Mouse (Mus musculus) kidney, adult 2 months (tissue): ENCODE data around the gene Camta2. TPM values are rescaled to one million over a fixed set of nuclear protein-coding genes. Genes with fewer than 3 reads are reported as not detected.

ENCODE experiments used
- DNase-seq: peaks from one replicate; pipeline ENCODE4 v3.0.0; 2021
- H3K27ac ChIP-seq: fragments of 200-500 bp; 2 replicates; pipeline ENCODE4 v1.5.1; 2012; ENCODE audit warnings: low read depth, low read length, control low read depth, inconsistent platforms; ENCODE audit not compliant: insufficient read depth
- H3K27me3 ChIP-seq: fragments of 200-500 bp; replicated peaks from 2 replicates; pipeline ENCODE4 v1.6.1; 2012; ENCODE audit warnings: mild to moderate bottlenecking, moderate library complexity, low read length, inconsistent platforms; ENCODE audit not compliant: control insufficient read depth, insufficient read depth
- H3K36me3 ChIP-seq: fragments of 200-500 bp; 2 replicates; pipeline ENCODE4 v1.6.1; 2012; ENCODE audit warnings: mild to moderate bottlenecking, moderate library complexity, low read length, inconsistent platforms; ENCODE audit not compliant: control insufficient read depth, insufficient read depth
- H3K4me1 ChIP-seq: fragments of 200-500 bp; 2 replicates; pipeline ENCODE4 v1.6.1; 2011; ENCODE audit warnings: low read length; ENCODE audit not compliant: control insufficient read depth, insufficient read depth
- H3K4me3 ChIP-seq: fragments of 200-500 bp; 2 replicates; pipeline ENCODE4 v1.5.1; 2011; ENCODE audit warnings: mild to moderate bottlenecking, low read depth, low read length, control low read depth; ENCODE audit not compliant: insufficient read depth
- CTCF ChIP-seq: fragments of 200-500 bp; conservative IDR thresholded peaks from 2 replicates; pipeline ENCODE4 v1.5.1; 2011; ENCODE audit warnings: low read depth, mild to moderate bottlenecking, control low read depth, low read length, moderate library complexity, mixed read lengths; ENCODE audit not compliant: insufficient read depth, insufficient read length
- POLR2A ChIP-seq: fragments of 200-500 bp; IDR thresholded peaks from one replicate; pipeline ENCODE4 v1.6.1; 2011; ENCODE audit warnings: low read depth, low read length, control low read depth
- WGBS: fragments of 180-500 bp; shearing (Covaris S2); methylation state at CpG from one replicate; pipeline ENCODE4 v1.1.7; 2018; 5-methylcytosine and 5-hydroxymethylcytosine counted together
- polyA plus RNA-seq: library from polyadenylated mRNA; depleted of rRNA; stranded (reverse); fragments of >200 nt; gene quantifications from 2 replicates; pipeline ENCODE4 v1.2.3, GENCODE M21; 2012

Gene Camta2
- polyA plus RNA-seq, 1 experiment, result 28.7 TPM

DNA sequence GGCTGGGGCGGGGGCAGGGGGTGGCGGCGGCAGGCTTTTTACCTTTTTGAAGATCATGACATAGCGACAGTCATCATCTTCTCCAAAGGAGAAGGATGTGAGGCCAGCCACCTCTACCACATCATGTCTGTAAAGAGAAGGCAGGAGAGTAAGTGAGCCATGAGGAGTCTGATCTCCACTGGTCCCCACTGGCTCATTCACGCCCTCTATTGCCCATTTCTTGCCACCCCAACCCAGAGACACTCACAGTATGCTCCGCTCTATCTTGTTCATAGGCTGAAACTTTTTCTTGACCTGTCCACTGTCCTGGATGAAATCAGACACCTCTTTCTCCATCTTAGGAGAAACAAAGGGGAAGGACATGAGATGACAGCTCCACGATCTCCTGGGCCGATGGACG is 23.2 kb downstream of the Camta2 start:
- H3K27ac ChIP-seq, result no peak overlapping the region
- H3K36me3 ChIP-seq, result peaks cover 7% of the 10 kb centered on the region; the same call in 1 of the 2 replicates
- H3K4me3 ChIP-seq, result no peak overlapping the region
- WGBS, result 92% methylated on average over 9 of the region's 9 CpGs
- DNase-seq, result no peak
- H3K27me3 ChIP-seq, result no peaks in the 10 kb centered on the region
- H3K4me1 ChIP-seq, result peaks cover 5% of the 10 kb centered on the region; the same call in 1 of the 2 replicates
- TF ChIP-seq POLR2A, result no peak
- peak; percentile 34; the same call in 1 of the 2 replicates for TF ChIP-seq CTCF

DNA sequence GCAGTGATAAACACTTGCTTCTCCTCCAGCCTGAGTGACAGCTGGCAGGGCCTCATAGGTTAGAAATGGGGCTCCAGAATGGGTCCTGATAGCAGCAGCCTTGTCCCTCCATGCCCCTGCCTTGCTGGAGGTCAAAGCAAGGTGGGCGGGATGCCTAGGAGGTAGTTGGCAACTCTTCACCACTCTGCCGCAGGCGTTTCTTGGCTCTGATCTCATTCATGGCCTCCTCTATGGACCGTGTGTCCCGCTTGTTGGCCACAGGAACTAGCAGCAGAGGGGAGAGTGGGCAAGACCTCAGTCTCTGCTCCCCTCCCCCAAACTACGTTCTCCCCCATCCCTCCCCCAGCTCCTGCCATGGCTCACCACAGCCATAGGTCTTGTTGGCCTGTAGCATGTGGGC is 23.9 kb downstream of the Camta2 start:
- H3K4me1 ChIP-seq, result peaks cover 5% of the 10 kb centered on the region; the same call in 1 of the 2 replicates
- 83% methylated on average over 6 of the region's 6 CpGs for WGBS
- no peak overlapping the region for H3K27ac ChIP-seq
- no peak for TF ChIP-seq POLR2A
- no peak for TF ChIP-seq CTCF
- no peaks in the 10 kb centered on the region for H3K27me3 ChIP-seq
- DNase-seq, result no peak
- no peak overlapping the region for H3K4me3 ChIP-seq
- peaks cover 7% of the 10 kb centered on the region; the same call in 1 of the 2 replicates for H3K36me3 ChIP-seq

DNA sequence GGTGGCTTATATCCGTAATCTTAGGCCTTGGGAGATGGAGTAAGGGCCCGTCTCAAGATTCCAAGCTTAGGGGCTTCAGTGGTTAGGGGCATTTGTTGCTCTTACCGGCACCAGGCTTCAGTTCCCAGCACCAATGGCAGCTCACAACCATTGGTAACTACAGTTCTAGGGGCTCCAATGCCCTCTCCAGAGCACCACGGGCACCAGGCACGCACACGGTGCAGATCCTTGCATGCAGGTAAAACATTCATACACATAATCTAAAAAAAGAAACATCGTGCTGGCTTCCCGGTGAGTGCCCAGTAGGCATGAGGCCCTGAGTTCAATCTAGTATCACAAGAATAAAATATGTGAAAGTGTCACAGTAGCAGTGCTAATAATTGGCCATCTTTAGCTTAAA is 24.8 kb downstream of the Camta2 start:
- peaks cover 5% of the 10 kb centered on the region; the same call in 1 of the 2 replicates for H3K4me1 ChIP-seq
- H3K27ac ChIP-seq, result no peak overlapping the region
- no peak for DNase-seq
- H3K4me3 ChIP-seq, result no peak overlapping the region
- no peak for TF ChIP-seq POLR2A
- WGBS, result 90% methylated on average over 8 of the region's 8 CpGs
- no peaks in the 10 kb centered on the region for H3K27me3 ChIP-seq
- H3K36me3 ChIP-seq, result peaks cover 7% of the 10 kb centered on the region; the same call in 1 of the 2 replicates

DNA sequence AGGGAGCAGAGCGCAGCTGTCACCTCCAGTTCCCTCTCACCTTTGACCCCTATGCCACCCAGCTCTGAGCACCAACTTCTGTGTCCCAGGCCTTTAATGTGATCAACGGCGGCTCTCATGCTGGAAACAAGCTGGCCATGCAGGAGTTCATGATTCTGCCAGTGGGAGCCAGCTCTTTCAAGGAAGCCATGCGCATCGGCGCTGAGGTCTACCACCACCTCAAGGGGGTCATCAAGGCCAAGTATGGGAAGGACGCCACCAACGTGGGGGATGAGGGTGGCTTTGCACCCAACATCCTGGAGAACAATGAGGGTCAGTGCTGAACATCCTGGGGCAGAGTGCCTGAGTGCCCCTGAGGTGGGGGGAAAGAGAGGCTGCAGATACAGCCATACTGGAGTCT is 27.3 kb downstream of the Camta2 start:
- WGBS, result 82% methylated on average over 8 of the region's 8 CpGs
- TF ChIP-seq POLR2A (no peak), CTCF (no peak)
- Histone ChIP-seq H3K4me3 (no peak overlapping the region), H3K27ac (no peak overlapping the region), H3K4me1 (0 out of 2 replicates have a peak, but pooled peaks cover 2% of the 10 kb centered on the region), H3K27me3 (no peaks in the 10 kb centered on the region), H3K36me3 (peaks cover 7% of the 10 kb centered on the region; the same call in 1 of the 2 replicates)
- DNase-seq, result no peak

DNA sequence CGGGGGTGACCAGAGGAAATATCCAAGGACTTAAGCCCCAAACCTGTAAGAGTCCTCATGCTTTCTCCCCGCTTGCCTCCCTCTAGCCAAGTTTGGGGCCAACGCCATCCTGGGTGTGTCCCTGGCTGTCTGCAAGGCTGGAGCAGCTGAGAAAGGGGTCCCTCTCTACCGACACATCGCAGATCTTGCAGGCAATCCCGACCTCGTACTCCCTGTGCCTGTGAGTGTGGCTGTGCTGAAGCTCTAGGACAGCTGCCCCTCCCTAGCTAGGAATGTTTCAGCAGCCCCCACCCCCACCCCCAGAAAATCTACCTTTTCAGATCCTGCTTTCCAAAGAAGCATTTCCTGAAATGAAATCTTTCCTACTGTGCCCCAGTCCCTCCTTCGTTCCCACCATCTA is 29.0 kb downstream of the Camta2 start:
- WGBS, result 83% methylated on average over 8 of the region's 8 CpGs
- DNase-seq, result no peak
- Histone ChIP-seq H3K4me3 (no peak overlapping the region), H3K27me3 (no peaks in the 10 kb centered on the region), H3K36me3 (no peaks in the 10 kb centered on the region), H3K27ac (no peak overlapping the region), H3K4me1 (0 out of 2 replicates have a peak, but pooled peaks cover 2% of the 10 kb centered on the region)
- TF ChIP-seq CTCF, result no peak
- no peak for TF ChIP-seq POLR2A

DNA sequence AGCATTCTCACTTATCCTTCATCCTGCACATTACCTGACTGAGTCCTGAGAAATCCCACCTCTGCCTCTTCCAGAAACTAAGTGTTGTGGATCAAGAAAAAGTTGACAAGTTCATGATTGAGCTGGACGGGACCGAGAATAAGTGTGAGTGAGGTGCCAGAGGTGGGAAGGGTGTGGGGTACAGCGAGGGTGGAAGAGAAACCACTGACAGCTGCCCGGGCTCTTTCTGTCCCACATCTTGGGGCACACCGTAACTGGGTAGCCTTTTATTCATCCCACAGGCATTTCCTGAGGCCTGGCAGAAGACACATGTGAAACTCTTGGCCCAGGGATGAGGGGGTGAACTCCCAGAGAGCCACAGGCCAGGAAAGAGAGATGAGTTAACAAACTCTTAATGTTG is 29.4 kb downstream of the Camta2 start:
- H3K4me3 ChIP-seq, result no peak overlapping the region
- no peaks in the 10 kb centered on the region for H3K27me3 ChIP-seq
- WGBS, result 86% methylated on average over 5 of the region's 5 CpGs
- H3K4me1 ChIP-seq, result 0 out of 2 replicates have a peak, but pooled peaks cover 2% of the 10 kb centered on the region
- no peaks in the 10 kb centered on the region for H3K36me3 ChIP-seq
- H3K27ac ChIP-seq, result no peak overlapping the region
- TF ChIP-seq POLR2A (no peak), CTCF (no peak)
- no peak for DNase-seq

DNA sequence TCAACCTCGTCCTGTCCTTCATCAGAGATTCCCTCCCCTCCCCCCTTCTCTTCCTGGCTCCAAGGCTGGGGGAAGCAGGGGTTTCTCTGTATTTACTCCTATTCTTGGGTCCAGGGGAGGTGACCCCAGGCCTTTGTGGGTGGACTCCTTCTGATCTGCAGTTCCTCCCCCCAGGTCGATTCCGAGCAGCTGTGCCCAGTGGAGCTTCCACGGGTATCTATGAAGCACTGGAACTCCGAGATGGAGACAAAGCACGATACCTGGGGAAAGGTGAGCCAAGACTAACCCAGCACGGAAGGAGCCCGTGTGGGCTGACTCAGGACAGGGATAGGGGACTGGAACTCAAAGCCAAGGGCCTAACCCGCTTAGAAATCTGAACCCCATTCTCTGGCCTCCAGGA is 29.9 kb downstream of the Camta2 start:
- H3K4me1 ChIP-seq, result peaks cover 3% of the 10 kb centered on the region; the same call in 1 of the 2 replicates
- no peak overlapping the region for H3K4me3 ChIP-seq
- TF ChIP-seq CTCF, result no peak
- TF ChIP-seq POLR2A, result no peak
- H3K27me3 ChIP-seq, result no peaks in the 10 kb centered on the region
- WGBS, result 70% methylated on average over 9 of the region's 9 CpGs
- DNase-seq, result no peak
- H3K36me3 ChIP-seq, result no peaks in the 10 kb centered on the region
- no peak overlapping the region for H3K27ac ChIP-seq
